Mouse (Mus musculus): ENCODE data around the gene Trim61. TPM values are rescaled to one million over a fixed set of nuclear protein-coding genes. Genes with fewer than 3 reads are reported as not detected.
"Not testable (repeated sequence)": the region's sequence is repeated elsewhere in the genome, so short reads cannot be mapped to it uniquely, and the experiment has no call there.

Trim61 gene
- total RNA-seq, 1 experiment from 2014 or later, result not detected

GRCm38 (mm10) chr8:65007616-65008015 is 10.7 kb downstream of the Trim61 start:
- ATAC-seq (replicated peaks; ENCODE audit: low read depth, poor library complexity, severe bottlenecking), result not testable (repeated sequence)

- ATAC-seq (replicated peaks; ENCODE audit: low read depth, poor library complexity, severe bottlenecking), result no peak
Observed at GRCm38 (mm10) chr8:64998806-64999365, 19.4 kb downstream of the Trim61 start.

GRCm38 (mm10) chr8:64987731-64988130 is 30.6 kb downstream of the Trim61 start, which contains the start of gene Trim75:
Gene Trim75 (minus strand): TSS chr8:64987831.
- no peak for ATAC-seq (replicated peaks; ENCODE audit: low read depth, poor library complexity, severe bottlenecking)

- ATAC-seq (replicated peaks; ENCODE audit: low read depth, poor library complexity, severe bottlenecking), result no peak
Observed at GRCm38 (mm10) chr8:64983150-64983897, 35.0 kb downstream of the Trim61 start.

Other genes starting within 250 kb of the Trim61 start
- gene Klhl2, start 168.5 kb downstream of the Trim61 start, total RNA-seq (2017), result 12.9 and 15.9 TPM in 2 replicates
- gene Tmem192, start 71.3 kb downstream of the Trim61 start, total RNA-seq (2017), result 14.4 and 16.7 TPM in 2 replicates
- gene Trim75, start 30.7 kb downstream of the Trim61 start, total RNA-seq (2017), result not detected in 2 replicates
- gene Trim60, start 61 bp upstream of the Trim61 start, total RNA-seq (2017), result not detected in 2 replicates
- gene Apela, start 18.8 kb upstream of the Trim61 start, total RNA-seq (2017), result not detected in 2 replicates
- not detected in 2 replicates for gene Gm10663, start 56.5 kb upstream of the Trim61 start, total RNA-seq (2017)
- not detected in 2 replicates for gene BC030870, start 111.0 kb upstream of the Trim61 start, total RNA-seq (2017)